Mouse (Mus musculus) neutrophil, adult 83 days (primary cell): Measurements from ENCODE around the gene Apbb1. TPM values are rescaled to one million over a fixed set of nuclear protein-coding genes. Genes with fewer than 3 reads are reported as not detected.

Experiments used
- total RNA-seq, 2 experiments: library from RNA; stranded (reverse); gene quantifications; one replicate each; pipeline ENCODE4 v1.2.4; 2023

Apbb1 gene
- 1 to 10 TPM; 1.0 to 1.4 TPM for total RNA-seq

GRCm38 (mm10) chr7:105581094-105581703 is at the start of gene Apbb1:
Gene Apbb1 (minus strand): TSS chr7:105581653.

GRCm38 (mm10) chr7:105554212-105554942 is 27.1 kb downstream of the Apbb1 start, which contains the start of gene Smpd1:
Gene Smpd1 (plus strand): TSS chr7:105554360.

Other genes starting within 250 kb of the Apbb1 start
- gene Olfr690, start 247.5 kb downstream of the Apbb1 start, total RNA-seq = under 1 TPM in 1 of 2 experiments, not detected in 1; 0.15 TPM
- under 1 TPM; 0.61 to 0.71 TPM for gene Olfr691, start 239.4 kb downstream of the Apbb1 start, total RNA-seq
- not detected for gene Olfr692, start 213.4 kb downstream of the Apbb1 start, total RNA-seq
- not detected for gene Gm5901, start 206.6 kb downstream of the Apbb1 start, total RNA-seq
- 100 to 1,000 TPM; 170 to 172 TPM for gene Fam160a2, start 181.6 kb downstream of the Apbb1 start, total RNA-seq
- under 1 TPM; 0.31 to 0.64 TPM for gene Cnga4, start 177.1 kb downstream of the Apbb1 start, total RNA-seq
- gene Cckbr, start 155.9 kb downstream of the Apbb1 start, total RNA-seq = not detected
- gene Cavin3, start 99.4 kb downstream of the Apbb1 start, total RNA-seq = not detected
- 10 to 100 TPM; 18.9 to 23.0 TPM for gene Smpd1, start 27.3 kb downstream of the Apbb1 start, total RNA-seq
- gene Hpx, start 18.5 kb upstream of the Apbb1 start, total RNA-seq = not detected
- 10 to 100 TPM; 16.4 to 22.6 TPM for gene Trim3, start 51.9 kb upstream of the Apbb1 start, total RNA-seq
- 100 to 1,000 TPM; 104 to 111 TPM for gene Timm10b, start 58.4 kb upstream of the Apbb1 start, total RNA-seq
- gene Arfip2, start 58.8 kb upstream of the Apbb1 start, total RNA-seq = 10 to 100 TPM; 15.4 to 15.8 TPM
- gene Gm45799, start 58.9 kb upstream of the Apbb1 start, total RNA-seq = 10 to 100 TPM in 1 of 2 experiments, 1 to 10 TPM in 1; 5.0 to 12.6 TPM
- gene Dnhd1, start 69.2 kb upstream of the Apbb1 start, total RNA-seq = 1 to 10 TPM; 4.7 to 6.0 TPM
- gene Ilk, start 154.9 kb upstream of the Apbb1 start, total RNA-seq = 100 to 1,000 TPM; 159 to 160 TPM
- 1 to 10 TPM; 9.4 to 9.6 TPM for gene Rrp8, start 155.7 kb upstream of the Apbb1 start, total RNA-seq
- 100 to 1,000 TPM; 127 to 143 TPM for gene Taf10, start 162.7 kb upstream of the Apbb1 start, total RNA-seq
- gene Tpp1, start 170.6 kb upstream of the Apbb1 start, total RNA-seq = 10 to 100 TPM; 47.8 to 55.0 TPM
- gene Dchs1, start 206.0 kb upstream of the Apbb1 start, total RNA-seq = under 1 TPM; 0.04 to 0.11 TPM
- 10 to 100 TPM; 35.0 to 37.0 TPM for gene Mrpl17, start 229.4 kb upstream of the Apbb1 start, total RNA-seq